Mouse (Mus musculus) NIH3T3 (cell line): ENCODE measurements around the gene Olfr2.
A peak's percentile ranks its signal among the peaks of the same experiment; 100 is the strongest.

Source experiments
- DNase-seq: peaks from one replicate; pipeline ENCODE4 v3.0.0-alpha.2; 2012; ENCODE audit warnings: low read depth

Gene Olfr2

GRCm38 (mm10) chr7:107005972-107006371 is at the start of gene Olfr2:
TSS of gene Olfr2 (minus strand) at chr7:107006072.
- DNase-seq, result no peak

DNA sequence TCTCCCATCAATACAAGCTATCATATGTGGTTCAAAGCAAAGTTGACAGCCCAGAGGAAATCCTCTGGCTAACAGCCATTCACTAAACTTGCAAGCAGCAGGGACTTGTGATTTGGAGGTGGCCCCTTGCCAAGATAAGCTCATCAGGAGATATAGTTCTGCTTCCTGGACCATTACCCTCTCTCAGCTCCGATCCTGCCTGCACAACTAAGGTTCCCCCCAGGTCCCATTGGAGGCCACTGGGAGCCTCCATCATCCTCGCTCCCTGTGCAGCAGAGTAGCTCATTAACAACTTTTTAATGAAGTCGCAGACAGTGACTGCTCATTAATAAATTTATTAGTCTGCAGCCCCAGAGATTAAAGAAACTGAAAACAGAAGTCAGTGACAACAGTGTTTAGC is 41.7 kb upstream of the Olfr2 start:
- DNase-seq, result no peak

DNA sequence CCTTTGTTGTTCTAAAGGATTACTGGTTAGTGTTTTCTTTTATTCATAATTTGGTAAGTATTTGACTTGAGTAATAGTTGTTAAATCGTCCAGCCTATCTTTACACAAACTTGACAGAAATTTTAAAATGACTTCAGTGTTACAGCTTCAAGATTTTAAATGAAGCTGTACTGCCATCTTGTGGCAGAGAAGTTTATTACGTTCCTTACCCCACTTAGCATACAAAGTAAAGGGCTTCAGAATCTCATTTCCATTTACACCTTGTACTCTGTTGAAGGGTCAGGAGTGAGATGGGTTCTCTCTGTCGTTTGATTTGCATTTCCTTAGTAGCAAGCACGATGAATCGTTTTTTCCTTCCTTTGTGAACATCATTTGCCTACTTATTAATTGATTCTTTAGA is 40.0 kb upstream of the Olfr2 start:
- DNase-seq, result peak; percentile 72

- DNase-seq, result no peak
Measured at GRCm38 (mm10) chr7:107044407-107044806, 38.5 kb upstream of the Olfr2 start.

DNA sequence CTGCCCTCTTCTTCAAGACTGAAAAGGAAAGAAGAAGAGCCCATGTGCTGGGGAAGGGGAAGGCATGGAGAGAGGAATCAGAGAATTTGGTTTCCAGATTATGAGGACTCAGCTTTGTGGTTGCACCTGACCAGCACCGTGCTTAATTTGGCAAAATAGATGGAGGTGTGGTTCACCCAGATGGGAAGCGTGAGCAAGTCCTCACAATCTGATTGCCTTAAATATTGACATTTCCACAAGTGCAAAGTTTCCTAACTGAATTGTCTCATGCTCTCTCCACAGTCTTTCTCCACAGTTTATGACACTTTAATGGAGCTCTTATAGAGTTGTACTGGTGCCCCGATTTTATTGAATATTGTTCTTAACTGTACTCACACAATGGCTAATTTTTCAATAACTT is 37.3 kb upstream of the Olfr2 start:
- no peak for DNase-seq

GRCm38 (mm10) chr7:107039934-107040563 is 34.2 kb upstream of the Olfr2 start:
- DNase-seq, result no peak

GRCm38 (mm10) chr7:107030874-107031273 is 25.0 kb upstream of the Olfr2 start, which contains the start of gene Olfr713:
TSS of gene Olfr713 (plus strand) at chr7:107031174.
- DNase-seq, result no peak

DNA sequence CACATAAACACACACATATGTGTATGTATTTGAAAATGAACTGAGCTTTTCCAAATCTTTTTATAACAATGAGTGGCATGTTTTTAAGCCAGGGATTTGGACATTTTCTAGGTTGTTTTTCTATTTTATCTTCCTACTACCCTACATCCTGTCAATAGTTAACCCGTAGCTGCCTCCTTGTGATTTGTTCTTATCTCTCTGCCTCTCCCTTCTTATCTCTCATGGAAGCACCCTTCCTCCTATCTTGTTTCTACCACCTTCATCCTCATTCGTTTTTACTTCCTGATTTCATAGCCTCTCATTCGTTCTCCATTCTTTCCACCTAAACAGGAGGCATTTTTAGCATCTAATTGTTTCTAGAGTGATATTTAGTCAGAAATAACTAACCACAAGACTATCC is 1.7 kb downstream of the Olfr2 start:
- DNase-seq, result no peak

DNA sequence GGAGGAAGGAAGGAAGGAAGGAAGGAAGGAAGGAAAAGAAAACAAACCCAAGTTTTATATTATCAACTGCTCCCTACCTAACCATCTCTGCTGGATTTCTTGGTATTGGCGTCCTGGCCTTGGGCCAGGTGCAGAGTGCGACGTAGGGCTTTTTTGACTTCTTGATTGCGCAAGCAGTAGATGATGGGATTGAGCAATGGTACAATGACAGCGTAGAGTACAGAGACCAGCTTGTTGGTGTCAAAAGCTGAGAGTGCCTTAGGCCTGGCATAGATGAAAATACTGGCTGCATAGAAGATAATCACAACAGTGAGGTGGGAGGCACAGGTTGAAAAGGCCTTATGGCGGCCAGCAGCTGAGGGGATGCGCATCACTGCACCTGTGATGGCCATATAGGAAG is 5.1 kb downstream of the Olfr2 start:
- peak; percentile 2 for DNase-seq

- DNase-seq, result peak; percentile 1
Measured at GRCm38 (mm10) chr7:106985236-106985635, 20.6 kb downstream of the Olfr2 start.

- DNase-seq, result no peak
Measured at GRCm38 (mm10) chr7:106975353-106975752, 30.5 kb downstream of the Olfr2 start, which contains the start of gene Olfr711. TSS of gene Olfr711 (minus strand) at chr7:106975453.

DNA sequence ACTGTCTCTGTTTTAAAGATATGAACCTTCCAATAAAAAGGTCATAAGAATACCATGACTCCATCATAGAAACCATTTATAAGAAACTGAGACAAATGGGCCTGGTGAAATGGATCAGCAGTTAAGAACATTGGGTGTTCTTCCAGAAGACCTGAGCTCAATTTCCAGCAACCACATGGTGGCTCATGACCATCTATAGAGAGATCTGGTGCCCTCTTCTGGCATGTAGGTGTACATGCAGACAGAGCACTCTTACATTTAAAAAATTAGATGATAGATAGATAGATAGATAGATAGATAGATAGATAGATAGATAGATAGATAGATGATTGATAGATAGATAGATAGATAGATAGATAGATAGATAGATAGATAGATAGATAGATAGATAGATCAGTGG is 38.4 kb downstream of the Olfr2 start:
- peak; percentile 9 for DNase-seq

- no peak for DNase-seq
Measured at GRCm38 (mm10) chr7:106963837-106964236, 42.0 kb downstream of the Olfr2 start, which contains the start of gene Olfr6. TSS of gene Olfr6 (minus strand) at chr7:106963937.

GRCm38 (mm10) chr7:106948212-106948611 is 57.7 kb downstream of the Olfr2 start, which contains the start of gene Olfr710:
TSS of gene Olfr710 (minus strand) at chr7:106948312.
- no peak for DNase-seq
